Mouse (Mus musculus) frontal cortex, postnatal 36 days (tissue): ENCODE measurements around the gene Tle4.

ENCODE experiments used
- DNase-seq, 2 experiments: peaks; one replicate each; pipeline ENCODE4 v3.0.0; 2022; ENCODE audit warnings: low spot score in 2 of 2

Gene Tle4

GRCm38 (mm10) chr19:14520098-14520802, 77.6 kb downstream of the Tle4 start:
- DNase-seq = no peak

GRCm38 (mm10) chr19:14519186-14519585, 78.7 kb downstream of the Tle4 start:
- no peak for DNase-seq

- no peak for DNase-seq
Measured at GRCm38 (mm10) chr19:14518438-14519044, 79.3 kb downstream of the Tle4 start.

- DNase-seq = no peak
Measured at GRCm38 (mm10) chr19:14516420-14516819, 81.4 kb downstream of the Tle4 start.

- DNase-seq = no peak
Measured at GRCm38 (mm10) chr19:14508819-14509218, 89.0 kb downstream of the Tle4 start.

GRCm38 (mm10) chr19:14507911-14508310, 89.9 kb downstream of the Tle4 start:
- no peak for DNase-seq

GRCm38 (mm10) chr19:14506875-14507670, 90.8 kb downstream of the Tle4 start:
- DNase-seq = no peak

- no peak for DNase-seq
Measured at GRCm38 (mm10) chr19:14505885-14506548, 91.8 kb downstream of the Tle4 start.

GRCm38 (mm10) chr19:14505401-14505800, 92.5 kb downstream of the Tle4 start:
- DNase-seq = no peak

GRCm38 (mm10) chr19:14503862-14504261, 94.0 kb downstream of the Tle4 start:
- no peak for DNase-seq

- no peak for DNase-seq
Measured at GRCm38 (mm10) chr19:14502234-14502633, 95.6 kb downstream of the Tle4 start.

- no peak for DNase-seq
Measured at GRCm38 (mm10) chr19:14499835-14500425, 97.9 kb downstream of the Tle4 start.

GRCm38 (mm10) chr19:14493047-14493446, 104.8 kb downstream of the Tle4 start:
- DNase-seq = no peak

GRCm38 (mm10) chr19:14487180-14487579, 110.7 kb downstream of the Tle4 start:
- DNase-seq = no peak

- no peak for DNase-seq
Measured at GRCm38 (mm10) chr19:14485176-14485575, 112.7 kb downstream of the Tle4 start.

GRCm38 (mm10) chr19:14482562-14483138, 115.2 kb downstream of the Tle4 start:
- no peak for DNase-seq

GRCm38 (mm10) chr19:14481796-14482561, 115.9 kb downstream of the Tle4 start:
- DNase-seq = no peak

- DNase-seq = no peak
Measured at GRCm38 (mm10) chr19:14479711-14480110, 118.1 kb downstream of the Tle4 start.

- DNase-seq = no peak
Measured at GRCm38 (mm10) chr19:14469325-14469724, 128.5 kb downstream of the Tle4 start.

GRCm38 (mm10) chr19:14468733-14469132, 129.1 kb downstream of the Tle4 start:
- no peak for DNase-seq

- DNase-seq = no peak
Measured at GRCm38 (mm10) chr19:14466020-14466419, 131.8 kb downstream of the Tle4 start.
